Mouse (Mus musculus): ENCODE data around the gene Klk8.

DNA sequence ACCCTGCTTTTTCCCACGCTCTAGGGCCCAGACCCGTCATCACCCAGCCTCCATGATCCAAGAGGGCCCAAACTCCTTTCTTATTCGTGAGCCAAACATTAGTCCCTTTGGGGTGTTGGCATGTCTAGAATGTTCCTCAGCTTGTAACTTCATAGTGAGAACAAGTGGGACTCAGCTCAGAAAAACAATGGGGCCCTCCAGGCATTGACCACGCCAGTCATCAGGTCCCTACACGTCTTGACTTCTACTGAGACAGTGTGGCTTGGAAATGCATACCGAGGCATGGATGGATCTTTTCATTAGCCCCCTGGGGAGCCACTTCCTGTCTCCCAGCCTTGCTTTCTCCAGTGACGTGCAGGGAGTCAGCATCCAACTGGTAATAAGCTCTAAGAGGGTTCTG lies 2.5 kb downstream of the Klk8 start:
- TF ChIP-seq CTCF (IDR thresholded peaks at IDR 0.05; ENCODE audit: insufficient read depth, low read length), result no peak
- no peak for TF ChIP-seq POLR2A (IDR thresholded peaks at IDR 0.05; ENCODE audit: borderline replicate concordance, extremely low read depth, low read depth, low read length)
